Mouse (Mus musculus) heart, postnatal 36 days (tissue): ENCODE results near the gene Vax1. TPM values are rescaled to one million over a fixed set of nuclear protein-coding genes. Genes with fewer than 3 reads are reported as not detected.

Source experiments
- DNase-seq, 2 experiments: peaks; one replicate each; pipeline ENCODE4 v3.0.0; 2021 to 2022
- intact Hi-C: fragments of 180-260 bp; cut with DNase I; formaldehyde crosslinking; loops from one replicate; pipeline ENCODE4 v1.15.1; 2025
- total RNA-seq, 2 experiments: library from RNA; stranded (reverse); gene quantifications; 2 replicates each; pipeline ENCODE4 v1.2.3; 2021

Vax1 gene
- total RNA-seq, 2 experiments from 2014 or later = not detected

- intact Hi-C loops = no loop called here
- no peak for DNase-seq
Observed at GRCm38 (mm10) chr19:59127424-59127823, 42.4 kb downstream of the Vax1 start.

Other genes starting within 250 kb of the Vax1 start
- not detected for gene Eno4, start 226.6 kb downstream of the Vax1 start, total RNA-seq
- gene Hspa12a, start 226.4 kb downstream of the Vax1 start, total RNA-seq = 10 to 100 TPM; 14.9 to 17.1 TPM
- gene Shtn1, start 94.0 kb downstream of the Vax1 start, total RNA-seq = 1 to 10 TPM; 2.1 to 2.3 TPM
- not detected for gene Kcnk18, start 49.2 kb upstream of the Vax1 start, total RNA-seq
- under 1 TPM; 0.62 to 0.94 TPM for gene Slc18a2, start 90.8 kb upstream of the Vax1 start, total RNA-seq
- 100 to 1,000 TPM; 231 to 254 TPM for gene Rps12-ps3, start 152.2 kb upstream of the Vax1 start, total RNA-seq
- 10 to 100 TPM; 24.7 to 27.2 TPM for gene Pdzd8, start 175.7 kb upstream of the Vax1 start, total RNA-seq